Mouse (Mus musculus) intestine, embryonic 14.5 days (tissue): Measurements from ENCODE around the gene Podn. TPM values are rescaled to one million over a fixed set of nuclear protein-coding genes. Genes with fewer than 3 reads are reported as not detected.

Experiments
- ATAC-seq: fragments of 200-750 bp; cut with Nextera tagmentation; replicated peaks from 2 replicates; pipeline ENCODE4 v1.8.0; 2017; ENCODE audit warnings: low read depth, moderate number of reproducible peaks, moderate TSS enrichment, moderate library complexity; ENCODE audit not compliant: low FRiP score, low TSS enrichment
- DNase-seq: peaks from one replicate; pipeline ENCODE4 v3.0.0-alpha.2; 2018; ENCODE audit warnings: low spot score
- H3K27ac ChIP-seq: fragments of 300-500 bp; sonication (generic); 2 replicates; pipeline ENCODE4 v1.5.1; 2014; ENCODE audit warnings: low read depth, mild to moderate bottlenecking, control low read depth
- H3K27me3 ChIP-seq: fragments of 300-500 bp; sonication (generic); replicated peaks from 2 replicates; pipeline ENCODE4 v1.6.1; 2014; ENCODE audit warnings: low read length, control low read depth; ENCODE audit not compliant: control insufficient read depth, insufficient read depth
- H3K36me3 ChIP-seq: fragments of 300-500 bp; sonication (generic); 2 replicates; pipeline ENCODE4 v1.6.1; 2014; ENCODE audit warnings: low read length, control low read depth; ENCODE audit not compliant: control insufficient read depth, insufficient read depth
- H3K4me1 ChIP-seq: fragments of 300-500 bp; sonication (generic); replicated peaks from 2 replicates; pipeline ENCODE4 v1.6.1; 2014; ENCODE audit warnings: low read length, control low read depth, mixed read lengths; ENCODE audit not compliant: control insufficient read depth, insufficient read depth
- H3K4me2 ChIP-seq: fragments of 300-500 bp; sonication (generic); 2 replicates; pipeline ENCODE4 v1.6.1; 2014; ENCODE audit warnings: low read length
- H3K4me3 ChIP-seq: fragments of 300-500 bp; sonication (generic); 2 replicates; pipeline ENCODE4 v1.5.1; 2014; ENCODE audit warnings: low read depth, low read length, control low read depth, mixed read lengths
- H3K9ac ChIP-seq: fragments of 300-500 bp; sonication (generic); 2 replicates; pipeline ENCODE4 v1.6.1; 2014; ENCODE audit warnings: mild to moderate bottlenecking, low read length
- H3K9me3 ChIP-seq: fragments of 300-500 bp; sonication (generic); 2 replicates; pipeline ENCODE4 v1.6.1; 2016; ENCODE audit warnings: low read length, control low read depth; ENCODE audit not compliant: control insufficient read depth
- whole genome bisulfite sequencing: fragments of 180-500 bp; shearing (Covaris S2); extraction: QIAGEN DNeasy Blood & Tissue Kit; methylation state at CpG from one replicate; pipeline ENCODE4 v1.1.7; 2014; 5-methylcytosine and 5-hydroxymethylcytosine counted together
- polyA plus RNA-seq: library from polyadenylated mRNA; unstranded; fragments of >200 nt; fragmentation: Nextera tagmentation; extraction: Ambion mirVana; gene quantifications from 2 replicates; pipeline ENCODE4 v1.2.1, GENCODE M21; 2014

Gene Podn
- polyA plus RNA-seq, 1 experiment from 2014 or later = 2.4 TPM

DNA sequence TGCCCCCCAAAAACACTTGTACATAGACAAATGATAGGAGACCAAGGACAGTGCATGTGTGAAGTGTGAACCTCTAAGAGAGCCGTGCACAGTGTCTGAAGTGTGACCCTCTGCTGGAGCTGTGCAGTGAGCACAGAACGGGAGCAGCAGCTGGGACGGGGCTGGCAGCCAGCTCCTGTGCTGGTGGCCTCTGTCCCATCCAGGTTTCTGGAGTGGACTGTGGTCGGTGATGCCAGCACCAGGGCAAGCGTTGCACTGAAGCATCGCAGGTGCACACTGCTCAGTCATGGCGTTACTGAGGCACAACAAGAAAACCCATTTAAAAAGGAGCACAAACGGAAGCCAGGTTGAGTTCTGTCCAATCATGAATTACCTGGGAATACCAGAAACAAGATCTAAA is 50.1 kb downstream of the Podn start:
- no peak for DNase-seq

DNA sequence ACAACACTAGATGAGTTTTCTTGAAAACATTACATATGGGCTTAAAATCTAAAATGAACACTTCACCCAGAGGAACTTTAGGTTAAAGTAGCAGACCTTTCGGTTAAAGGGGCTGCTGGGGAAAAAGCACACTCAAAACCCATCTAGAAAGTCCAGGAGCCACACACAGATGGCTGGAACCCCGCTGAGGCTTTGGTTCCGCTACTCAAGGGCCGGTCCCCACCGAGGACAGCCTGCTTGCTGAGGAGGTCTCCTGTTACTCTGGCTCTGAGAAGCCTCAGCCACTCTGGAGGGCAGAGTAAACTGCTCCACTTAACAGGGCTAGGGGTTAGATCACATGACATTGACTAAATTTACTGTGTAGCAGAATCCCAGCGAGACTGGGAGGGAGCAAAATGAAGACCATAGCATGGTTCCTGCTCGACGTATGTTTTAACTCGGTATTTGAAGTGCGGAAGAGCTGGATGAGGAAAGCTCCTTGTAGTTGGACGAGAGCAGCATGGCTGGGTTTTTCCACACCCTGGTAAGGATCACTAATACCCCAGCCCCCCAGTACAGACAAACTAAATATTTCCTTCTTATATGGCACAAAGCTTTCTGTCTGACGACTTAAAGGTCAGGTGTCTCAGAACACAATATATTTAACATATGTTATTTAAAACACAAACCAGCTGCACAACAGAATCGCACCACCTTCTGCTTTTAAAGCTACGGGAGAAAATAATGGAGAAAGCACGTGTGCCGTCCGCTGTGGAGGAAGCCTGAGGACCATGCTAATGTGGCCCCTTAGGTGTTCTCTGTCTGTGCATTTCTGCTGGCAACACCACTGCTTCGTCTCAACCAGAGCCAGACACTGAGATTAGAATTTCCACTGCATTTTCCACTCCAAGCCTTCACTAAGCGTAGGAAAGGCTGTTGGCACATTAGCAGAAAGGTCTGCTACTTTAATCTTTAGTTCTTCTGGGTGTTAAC is 50.8 kb downstream of the Podn start:
- 71% methylated on average over 19 of the region's 19 CpGs for WGBS

More for the DNA sequence above, 50.1 kb downstream of the Podn start:
- Histone ChIP-seq H3K36me3 (peaks cover 66% of the 10 kb centered on the region), H3K4me1 (no peaks in the 10 kb centered on the region), H3K27ac (no peak overlapping the region), H3K4me3 (no peak overlapping the region), H3K9ac (no peak overlapping the region), H3K4me2 (no peak overlapping the region), H3K27me3 (no peaks in the 10 kb centered on the region), H3K9me3 (no peaks in the 10 kb centered on the region)
- 91% methylated on average over 8 of the region's 8 CpGs for WGBS
- no peak for ATAC-seq

DNA sequence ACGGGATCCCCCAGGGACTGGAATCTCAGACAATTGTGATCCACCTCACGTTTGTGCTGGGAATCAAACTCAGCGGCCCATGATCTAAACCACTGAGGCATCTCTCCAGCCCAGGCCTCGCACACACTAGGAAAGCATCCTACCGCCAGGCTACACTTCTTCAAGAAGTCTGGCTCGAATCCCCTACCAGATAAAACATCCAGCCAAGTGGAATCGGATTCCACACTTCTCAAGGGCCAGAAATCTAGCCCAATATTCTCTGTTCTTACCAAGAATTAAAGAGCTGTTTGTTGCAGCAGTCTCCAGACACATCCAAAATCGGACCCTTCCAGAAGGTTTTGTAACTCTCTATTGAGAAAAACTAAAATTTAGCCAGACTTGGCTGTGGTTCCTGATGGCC is 59.2 kb downstream of the Podn start:
- ATAC-seq (no peak), DNase-seq (no peak)
- WGBS = 81% methylated on average over 8 of the region's 8 CpGs
- H3K36me3 ChIP-seq = peaks cover 6% of the 10 kb centered on the region; the same call in 1 of the 2 replicates
- H3K27me3 ChIP-seq = peaks cover 11% of the 10 kb centered on the region
- no peak overlapping the region for H3K4me3 ChIP-seq
- H3K4me1 ChIP-seq = no peaks in the 10 kb centered on the region
- H3K27ac ChIP-seq = no peak overlapping the region
- H3K9ac ChIP-seq = no peak overlapping the region
- H3K4me2 ChIP-seq = no peak overlapping the region
- no peaks in the 10 kb centered on the region for H3K9me3 ChIP-seq

More for the DNA sequence above, 50.8 kb downstream of the Podn start:
- Histone ChIP-seq H3K27me3 (no peaks in the 10 kb centered on the region), H3K4me1 (no peaks in the 10 kb centered on the region), H3K9me3 (no peaks in the 10 kb centered on the region), H3K27ac (no peak overlapping the region), H3K9ac (no peak overlapping the region), H3K4me3 (no peak overlapping the region), H3K36me3 (peaks cover 60% of the 10 kb centered on the region), H3K4me2 (no peak overlapping the region)
- DNase-seq (no peak), ATAC-seq (no peak)

DNA sequence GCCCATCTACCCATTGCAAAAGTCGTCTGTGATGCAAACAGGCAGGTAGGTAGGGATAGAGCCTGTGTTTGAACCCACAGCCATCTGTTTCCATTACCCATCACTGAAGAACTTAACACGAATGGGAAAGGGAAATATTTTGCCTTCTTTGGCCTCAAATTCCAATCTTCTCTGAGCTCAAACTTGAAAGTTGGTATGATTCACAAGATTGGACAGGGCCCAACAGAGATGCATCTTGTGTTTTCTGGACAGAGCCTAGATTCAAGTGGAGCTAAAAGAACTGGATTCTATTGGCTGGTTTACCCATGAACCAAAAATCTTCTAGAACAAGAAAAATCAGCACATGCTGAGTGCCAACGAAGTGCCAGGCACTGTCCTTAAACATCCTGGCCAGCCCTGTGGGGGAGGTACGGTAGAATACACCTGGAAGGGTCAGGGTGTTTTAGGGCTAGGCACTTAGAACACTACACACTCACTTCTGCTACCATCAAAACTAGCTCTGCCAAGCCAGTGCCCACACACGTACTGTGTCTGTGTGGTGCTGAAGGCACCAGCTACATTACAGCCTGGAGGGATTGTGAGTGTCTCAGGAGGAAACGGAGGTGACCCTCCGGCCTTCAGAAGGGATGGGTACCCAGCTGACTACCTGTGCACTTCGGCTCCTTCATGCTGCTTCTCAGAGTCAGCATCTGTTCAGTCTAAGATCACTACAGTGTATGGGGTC is 63.0 kb downstream of the Podn start:
- H3K9me3 ChIP-seq = no peaks in the 10 kb centered on the region
- no peak overlapping the region for H3K9ac ChIP-seq
- ATAC-seq (no peak), DNase-seq (no peak)
- H3K27ac ChIP-seq = no peak overlapping the region
- WGBS = 74% methylated on average over 8 of the region's 8 CpGs
- H3K4me3 ChIP-seq = no peak overlapping the region
- no peak overlapping the region for H3K4me2 ChIP-seq
- H3K27me3 ChIP-seq = peaks cover 38% of the 10 kb centered on the region
- peaks cover 9% of the 10 kb centered on the region; the same call in 1 of the 2 replicates for H3K4me1 ChIP-seq
- H3K36me3 ChIP-seq = no peaks in the 10 kb centered on the region

DNA sequence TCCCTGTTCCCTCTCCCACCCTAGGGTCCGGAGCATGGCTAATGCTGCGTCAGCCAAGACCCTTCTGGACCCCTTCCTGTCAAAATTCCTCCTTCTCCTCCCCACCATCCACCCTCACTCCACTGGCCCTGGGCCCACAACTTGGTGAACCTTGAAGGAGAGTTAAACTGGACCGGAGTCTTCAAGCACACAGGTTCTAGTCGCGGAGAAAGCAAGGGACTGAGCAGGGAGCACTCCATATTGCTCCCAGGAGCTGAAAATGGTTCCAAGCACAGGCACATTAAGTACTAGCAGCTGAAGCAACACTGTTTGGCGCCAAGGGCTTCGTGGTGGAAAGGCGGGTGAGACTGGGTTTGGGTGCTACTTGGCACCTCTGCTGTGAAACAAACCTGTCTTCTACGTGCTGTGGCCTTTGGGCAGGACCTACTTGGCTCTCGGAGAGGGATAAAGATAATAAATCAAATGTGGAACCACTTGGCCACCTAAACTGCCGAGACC is 63.8 kb downstream of the Podn start:
- no peaks in the 10 kb centered on the region for H3K36me3 ChIP-seq
- peak overlapping the region; percentile 61 for H3K4me3 ChIP-seq
- no peak overlapping the region for H3K27ac ChIP-seq
- ATAC-seq = no peak
- 34% methylated on average over 11 of the region's 11 CpGs for WGBS
- DNase-seq = peak; percentile 66
- H3K4me2 ChIP-seq = peak overlapping the region; percentile 100
- peaks cover 38% of the 10 kb centered on the region for H3K27me3 ChIP-seq
- H3K4me1 ChIP-seq = peaks cover 9% of the 10 kb centered on the region; the same call in 1 of the 2 replicates
- H3K9me3 ChIP-seq = no peaks in the 10 kb centered on the region
- H3K9ac ChIP-seq = peak overlapping the region; percentile 41; the same call in 1 of the 2 replicates

DNA sequence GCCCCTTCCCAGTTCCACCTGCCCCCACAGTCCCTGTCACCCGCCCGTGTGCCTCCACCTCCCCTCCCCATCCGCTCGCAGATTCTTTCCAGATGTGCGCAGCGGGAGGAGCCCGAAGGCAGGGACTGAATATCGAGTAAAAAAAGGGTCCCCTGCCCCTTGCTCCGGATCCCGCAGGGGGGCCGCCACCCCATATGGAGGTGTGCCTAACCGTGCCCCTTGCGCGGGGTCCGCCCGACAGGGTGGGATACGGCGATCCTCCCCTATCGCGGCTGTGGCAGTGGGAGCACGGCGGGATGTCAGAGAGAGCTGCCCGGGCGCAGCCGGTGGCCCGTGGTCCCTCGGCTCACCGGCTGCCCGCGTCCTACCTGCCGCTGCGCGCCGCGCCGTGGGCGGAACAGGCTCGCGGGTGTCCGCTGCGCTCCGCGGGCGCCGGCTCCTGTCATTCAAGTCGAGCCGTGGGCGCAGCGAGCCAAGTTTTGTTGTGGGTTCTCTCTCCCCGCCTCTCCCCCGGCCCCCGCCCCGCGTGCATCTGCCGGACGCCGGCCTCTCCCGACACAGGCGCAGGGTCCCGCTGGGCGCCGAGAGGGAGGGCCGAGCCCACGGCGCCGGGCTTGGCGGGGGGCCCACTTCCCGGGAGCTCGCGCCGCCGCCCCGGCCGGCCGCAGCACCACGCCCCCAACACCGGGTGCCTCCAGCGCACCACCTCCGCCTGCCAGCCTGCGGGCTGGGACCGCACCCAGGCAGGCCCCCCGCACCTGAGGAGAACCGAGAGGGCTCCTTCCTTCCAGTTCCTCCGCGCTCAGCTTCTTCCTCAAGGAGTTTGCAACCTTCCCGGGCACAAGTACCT is 64.5 kb downstream of the Podn start:
- under 1% methylated on average over 86 of the region's 86 CpGs for WGBS
- Histone ChIP-seq H3K4me2 (peak overlapping the region; percentile 100), H3K27me3 (peaks cover 38% of the 10 kb centered on the region), H3K9me3 (no peaks in the 10 kb centered on the region), H3K4me1 (peaks cover 9% of the 10 kb centered on the region; the same call in 1 of the 2 replicates), H3K9ac (peak overlapping the region; percentile 41), H3K36me3 (no peaks in the 10 kb centered on the region), H3K4me3 (peak overlapping the region; percentile 61), H3K27ac (no peak overlapping the region)
- peak; percentile 68 for DNase-seq
- ATAC-seq = peak; percentile 44

DNA sequence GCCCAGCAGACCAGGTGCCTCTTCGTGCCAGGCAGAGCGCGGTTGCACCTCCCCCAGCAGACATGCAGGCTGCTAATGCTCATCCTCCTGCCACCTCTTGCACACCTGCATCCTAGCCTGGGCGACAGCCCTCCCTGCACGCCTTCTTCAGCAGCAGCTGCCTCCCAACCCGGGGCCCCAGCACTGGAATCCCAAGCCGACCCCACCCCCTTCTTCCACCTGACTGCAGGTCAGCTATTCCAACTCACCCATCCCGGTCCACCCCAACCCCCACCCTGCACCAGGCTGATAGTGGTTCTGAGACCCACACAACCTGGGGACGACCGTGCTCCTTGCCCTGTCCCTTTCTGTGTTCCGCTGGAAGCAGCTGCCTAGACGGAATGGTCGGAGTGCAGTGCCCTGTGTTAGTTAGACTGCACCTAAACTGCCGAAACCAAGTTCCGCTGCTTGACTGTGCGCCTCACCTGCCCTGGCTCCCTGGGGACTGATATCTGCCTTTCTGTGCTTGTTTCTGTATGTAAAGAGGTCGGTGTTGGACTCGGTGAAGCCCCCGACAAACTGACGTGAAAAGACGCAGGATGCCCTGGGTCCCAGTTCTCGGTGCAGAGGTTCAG is 65.2 kb downstream of the Podn start:
- Histone ChIP-seq H3K9ac (peak overlapping the region; percentile 41; the same call in 1 of the 2 replicates), H3K27ac (no peak overlapping the region), H3K36me3 (no peaks in the 10 kb centered on the region), H3K4me3 (peak overlapping the region; percentile 61), H3K9me3 (no peaks in the 10 kb centered on the region), H3K4me1 (peaks cover 9% of the 10 kb centered on the region; the same call in 1 of the 2 replicates), H3K27me3 (peaks cover 38% of the 10 kb centered on the region), H3K4me2 (peak overlapping the region; percentile 100)
- 7% methylated on average over 22 of the region's 22 CpGs for WGBS
- ATAC-seq = peak; percentile 25; the same call in 1 of the 2 replicates
- DNase-seq = peak; percentile 66
